Mouse (Mus musculus): ENCODE results near the gene Ccdc159. TPM values are rescaled to one million over a fixed set of nuclear protein-coding genes. Genes with fewer than 3 reads are reported as not detected.

Ccdc159 gene
- total RNA-seq, 2 experiments from 2014 or later = 0.08 TPM; not detected in 1

GRCm38 (mm10) chr9:21932445-21933137, 5.3 kb downstream of the Ccdc159 start:
- no peak for ATAC-seq (replicated peaks; ENCODE audit: poor library complexity)

- no peak for ATAC-seq (replicated peaks; ENCODE audit: poor library complexity)
Observed at GRCm38 (mm10) chr9:21934021-21934420, 6.8 kb downstream of the Ccdc159 start.

- no peak for ATAC-seq (replicated peaks; ENCODE audit: poor library complexity)
Observed at GRCm38 (mm10) chr9:21935466-21936131, 8.3 kb downstream of the Ccdc159 start.

DNA sequence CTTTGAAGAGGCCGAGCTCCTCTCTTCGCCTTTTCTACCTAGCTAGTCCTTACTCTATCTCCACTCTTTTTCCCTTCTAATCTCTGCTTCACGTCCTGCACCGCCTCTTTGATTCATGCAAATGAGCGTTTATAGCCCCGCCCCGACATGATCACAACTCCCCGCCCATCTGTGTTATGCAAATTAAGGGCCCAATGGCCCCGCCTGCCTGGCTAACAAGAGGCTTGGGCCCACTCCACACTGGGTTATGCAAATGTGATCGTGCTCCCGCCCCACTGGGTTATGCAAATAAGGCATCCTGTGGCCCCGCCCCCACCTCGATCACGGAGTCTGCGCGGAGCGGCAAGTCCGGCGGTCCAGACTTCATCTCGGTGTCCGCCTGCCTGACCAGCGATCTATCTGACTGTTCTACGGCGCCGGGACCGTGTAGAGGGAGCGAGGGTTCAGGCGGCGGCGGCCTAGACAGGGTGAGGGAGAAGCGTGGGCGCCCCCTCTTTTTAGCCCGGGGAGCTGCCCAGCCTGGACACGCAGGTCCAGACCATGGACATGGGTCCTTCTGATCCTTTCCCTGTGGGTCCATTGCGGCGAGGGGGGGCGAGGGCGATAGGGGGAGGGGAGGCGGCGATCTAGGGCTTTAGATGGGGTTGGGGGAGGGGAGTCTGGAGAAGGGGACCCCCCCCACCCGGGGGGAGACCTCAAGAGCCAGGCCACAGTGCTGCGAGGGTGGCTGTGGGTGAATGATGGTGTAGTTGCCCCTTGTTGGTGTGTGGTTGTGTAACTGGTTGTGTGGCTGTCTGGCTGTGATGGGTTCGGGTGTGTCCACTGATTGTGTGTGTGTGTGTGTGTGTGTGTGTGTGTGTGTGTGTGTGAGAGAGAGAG, 9.7 kb downstream of the Ccdc159 start, which contains the start of gene Plppr2:
Plppr2 (plus strand) TSS at position 342 of the 879 bp plus-strand sequence.
- peak; percentile 97 for ATAC-seq (replicated peaks; ENCODE audit: poor library complexity)

DNA sequence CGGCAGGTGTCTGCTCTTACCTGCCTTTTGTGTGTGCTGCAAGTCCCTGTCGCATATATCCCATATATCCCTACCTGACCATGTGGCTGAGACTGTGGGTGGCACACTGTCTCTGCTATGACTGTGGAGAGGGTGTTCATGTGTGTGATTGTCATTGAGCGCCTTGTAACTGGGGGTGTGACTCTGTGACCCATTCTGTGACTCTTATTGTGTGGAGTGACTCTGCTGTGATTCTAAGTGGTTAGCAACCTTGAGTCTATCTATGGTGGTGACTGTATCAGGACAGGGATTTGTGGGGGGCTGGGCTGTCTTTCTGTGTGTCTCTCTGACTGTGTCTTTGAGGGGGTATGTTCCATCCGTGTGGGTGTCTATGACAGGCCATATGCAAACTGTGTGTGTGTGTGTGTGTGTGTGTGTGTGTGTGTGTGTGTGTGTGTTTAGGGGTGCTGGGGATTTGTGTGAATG, 10.5 kb downstream of the Ccdc159 start:
- no peak for ATAC-seq (replicated peaks; ENCODE audit: poor library complexity)

- ATAC-seq (replicated peaks; ENCODE audit: poor library complexity) = no peak
Observed at GRCm38 (mm10) chr9:21938234-21938855, 11.1 kb downstream of the Ccdc159 start.

DNA sequence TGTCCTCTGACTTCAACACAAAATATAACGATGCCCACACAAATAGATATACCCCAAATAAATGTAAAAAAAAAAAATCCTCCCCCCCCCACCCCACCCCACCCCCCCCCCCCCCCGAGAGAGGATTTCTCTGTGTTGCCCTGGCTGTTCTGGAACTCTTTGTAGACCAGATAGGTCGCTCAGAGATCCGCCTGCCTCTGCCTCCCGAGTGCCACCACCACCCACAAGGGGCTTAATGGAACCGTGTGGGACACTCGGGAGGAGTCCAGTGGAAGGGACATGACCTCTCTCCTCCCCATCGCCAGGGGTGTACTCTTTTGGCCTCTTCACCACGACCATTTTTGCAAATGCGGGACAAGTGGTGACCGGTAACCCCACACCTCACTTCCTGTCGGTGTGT, 15.8 kb downstream of the Ccdc159 start:
- no peak for ATAC-seq (replicated peaks; ENCODE audit: poor library complexity)

- no peak for ATAC-seq (replicated peaks; ENCODE audit: poor library complexity)
Observed at GRCm38 (mm10) chr9:21943638-21944037, 16.4 kb downstream of the Ccdc159 start.

DNA sequence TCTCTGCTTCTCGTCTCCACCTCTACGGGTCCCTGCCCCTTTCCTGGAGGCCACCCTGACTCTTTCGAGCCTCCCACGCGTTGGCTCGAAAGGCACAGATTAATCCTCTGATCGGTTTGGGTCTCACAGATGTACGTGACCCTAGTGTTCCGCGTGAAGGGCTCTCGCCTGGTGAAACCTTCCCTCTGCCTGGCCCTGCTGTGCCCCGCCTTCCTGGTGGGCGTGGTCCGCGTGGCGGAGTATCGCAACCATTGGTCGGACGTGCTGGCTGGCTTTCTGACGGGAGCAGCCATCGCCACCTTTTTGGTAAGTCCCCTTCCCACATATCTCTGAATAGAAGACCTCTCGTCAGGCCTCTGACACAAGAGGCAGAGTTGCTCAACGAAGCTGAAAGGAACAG, 17.0 kb downstream of the Ccdc159 start:
- ATAC-seq (replicated peaks; ENCODE audit: poor library complexity) = peak; percentile 41

GRCm38 (mm10) chr9:21947540-21948130, 20.4 kb downstream of the Ccdc159 start:
- ATAC-seq (replicated peaks; ENCODE audit: poor library complexity) = peak; percentile 65

- no peak for ATAC-seq (replicated peaks; ENCODE audit: poor library complexity)
Observed at GRCm38 (mm10) chr9:21948146-21948545, 20.9 kb downstream of the Ccdc159 start.

GRCm38 (mm10) chr9:21948790-21949189, 21.5 kb downstream of the Ccdc159 start:
- no peak for ATAC-seq (replicated peaks; ENCODE audit: poor library complexity)

DNA sequence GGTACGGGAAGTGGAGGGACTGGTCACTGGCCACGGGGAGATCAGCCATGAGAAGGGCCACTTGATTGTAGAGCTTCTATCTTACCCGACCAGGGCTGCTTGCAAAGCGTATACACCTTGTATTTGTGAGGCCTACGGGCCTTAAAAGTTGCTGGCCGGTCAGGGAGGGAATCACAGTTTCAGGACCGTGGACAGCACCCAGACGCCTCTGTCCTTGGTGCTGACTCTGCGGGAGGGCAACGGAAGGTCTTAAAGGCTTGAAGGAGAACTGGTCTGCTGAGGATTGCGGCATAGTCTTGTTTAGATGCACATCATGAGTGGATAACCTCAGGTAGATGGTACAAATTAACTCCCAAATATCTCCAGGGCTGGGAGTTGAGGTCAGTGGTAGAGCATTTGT, 23.1 kb downstream of the Ccdc159 start:
- peak; percentile 83 for ATAC-seq (replicated peaks; ENCODE audit: poor library complexity)

DNA sequence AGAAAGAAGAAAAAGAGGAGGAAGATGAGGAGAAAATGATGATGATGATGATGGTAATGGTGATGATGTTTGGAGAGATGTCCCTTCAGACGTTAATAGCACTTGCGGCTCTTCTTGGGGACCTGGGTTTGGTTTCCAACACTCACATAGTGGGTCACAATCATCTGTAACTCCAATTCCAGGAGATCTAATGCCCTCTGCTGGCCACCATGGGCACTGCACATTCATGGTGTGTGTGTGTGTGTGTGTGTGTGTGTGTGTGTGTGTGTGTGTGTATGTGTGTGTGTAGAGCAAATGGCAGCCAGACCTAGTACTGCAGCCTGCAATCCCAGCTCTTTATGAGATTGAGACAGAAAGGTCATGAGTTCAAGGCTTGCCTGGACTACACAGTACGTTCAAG, 24.7 kb downstream of the Ccdc159 start:
- ATAC-seq (replicated peaks; ENCODE audit: poor library complexity) = no peak

GRCm38 (mm10) chr9:21953600-21953999, 26.3 kb downstream of the Ccdc159 start:
- no peak for ATAC-seq (replicated peaks; ENCODE audit: poor library complexity)

GRCm38 (mm10) chr9:21954635-21955034, 27.4 kb downstream of the Ccdc159 start:
- no peak for ATAC-seq (replicated peaks; ENCODE audit: poor library complexity)

DNA sequence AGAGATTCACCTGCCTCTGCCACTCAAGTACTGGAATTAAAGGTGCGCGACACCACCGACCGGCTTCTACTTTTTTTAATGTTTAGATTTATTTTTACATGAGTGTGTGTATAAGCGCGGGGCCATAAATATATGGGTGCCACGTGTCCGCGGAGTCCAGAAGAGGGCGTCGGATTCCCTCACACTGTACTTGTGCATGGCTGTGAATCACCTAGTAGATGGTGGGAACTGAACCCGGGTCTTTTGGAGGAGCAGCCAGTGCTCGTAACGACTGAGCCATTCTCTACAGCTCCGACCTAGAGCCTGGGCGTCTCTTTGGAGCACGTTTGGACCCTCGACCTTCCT, 27.9 kb downstream of the Ccdc159 start:
- ATAC-seq (replicated peaks; ENCODE audit: poor library complexity) = peak; percentile 45

- ATAC-seq (replicated peaks; ENCODE audit: poor library complexity) = peak; percentile 87
Observed at GRCm38 (mm10) chr9:21955570-21956281, 28.5 kb downstream of the Ccdc159 start, which contains the start of gene Swsap1. TSS of gene Swsap1 (plus strand) at chr9:21955755.

DNA sequence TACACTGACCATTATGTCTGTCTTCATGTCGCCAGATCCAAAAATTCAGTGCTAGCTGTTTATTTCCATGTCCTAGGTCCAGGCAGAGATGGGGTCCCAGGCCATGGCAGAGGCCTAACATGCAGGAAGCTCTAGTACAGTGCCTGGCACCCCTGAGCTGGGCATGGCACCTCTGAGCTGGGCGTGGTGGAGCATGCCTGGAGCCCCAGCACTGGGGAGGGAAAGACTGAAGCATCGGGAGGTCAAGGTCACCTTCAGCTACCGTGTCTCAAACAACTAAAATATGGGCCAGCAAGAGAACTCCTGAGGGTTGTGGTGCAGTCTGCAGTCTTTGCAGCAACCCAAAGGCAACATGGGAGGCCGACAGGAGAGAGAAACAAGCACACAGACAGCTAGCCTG, 31.1 kb downstream of the Ccdc159 start:
- no peak for ATAC-seq (replicated peaks; ENCODE audit: poor library complexity)

DNA sequence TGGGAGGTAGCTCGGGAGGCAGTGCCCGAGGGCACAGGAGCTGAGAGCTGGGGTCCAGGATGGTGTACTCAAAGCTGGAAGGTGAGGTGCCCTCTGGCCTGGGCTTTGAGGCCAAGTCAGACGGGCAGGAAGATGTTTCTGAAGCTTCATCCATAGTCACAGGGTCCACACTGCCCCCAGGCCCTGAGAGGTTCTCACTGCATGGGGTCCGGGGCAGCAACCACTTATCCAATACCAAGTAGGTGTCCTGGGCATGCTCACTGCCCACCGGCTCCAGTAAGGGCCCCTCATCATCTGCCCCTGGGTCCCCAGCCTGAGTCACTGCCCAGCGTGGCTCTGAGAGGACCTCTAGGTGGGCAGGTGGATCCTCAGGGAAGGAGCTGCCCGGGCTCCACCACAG, 32.0 kb downstream of the Ccdc159 start:
- ATAC-seq (replicated peaks; ENCODE audit: poor library complexity) = no peak
